Mouse (Mus musculus): Measurements from ENCODE around the gene Srr. TPM values are rescaled to one million over a fixed set of nuclear protein-coding genes. Genes with fewer than 3 reads are reported as not detected.

The Srr gene
- polyA plus RNA-seq, 1 experiment from 2014 or later = 29.6 TPM

DNA sequence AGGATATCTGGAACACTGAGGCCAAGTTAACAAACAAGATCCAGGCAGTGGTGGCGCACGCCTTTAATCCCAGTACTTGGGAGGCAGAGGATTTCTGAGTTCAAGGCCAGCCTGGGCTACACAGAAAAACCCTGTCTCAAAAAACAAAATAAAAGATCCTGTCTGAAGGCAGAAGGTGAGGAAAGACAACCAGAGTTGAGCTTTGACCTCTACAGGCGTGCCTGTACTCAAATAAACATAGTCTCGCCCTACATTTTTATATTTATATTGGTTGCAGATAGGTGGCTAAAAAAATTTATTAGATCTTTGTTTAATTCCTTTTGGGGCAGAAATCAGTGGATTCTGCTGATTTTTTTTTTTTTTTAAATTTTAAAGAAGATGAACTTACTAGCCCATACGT, 23.3 kb downstream of the Srr start:
- Histone ChIP-seq H3K27ac (replicated peaks) (no peak overlapping the region), H3K4me3 (replicated peaks) (no peak overlapping the region), H3K27me3 (no peaks in the 10 kb centered on the region), H3K4me2 (replicated peaks) (no peak overlapping the region), H3K9ac (no peak overlapping the region), H3K9me3 (replicated peaks) (no peaks in the 10 kb centered on the region), H3K36me3 (peaks cover 79% of the 10 kb centered on the region), H3K4me1 (peaks cover 8% of the 10 kb centered on the region)
- 90% methylated on average over 5 of the region's 5 CpGs for WGBS
- no peak for ATAC-seq (ENCODE audit: insufficient number of reproducible peaks, low FRiP score, low TSS enrichment, low read depth)

DNA sequence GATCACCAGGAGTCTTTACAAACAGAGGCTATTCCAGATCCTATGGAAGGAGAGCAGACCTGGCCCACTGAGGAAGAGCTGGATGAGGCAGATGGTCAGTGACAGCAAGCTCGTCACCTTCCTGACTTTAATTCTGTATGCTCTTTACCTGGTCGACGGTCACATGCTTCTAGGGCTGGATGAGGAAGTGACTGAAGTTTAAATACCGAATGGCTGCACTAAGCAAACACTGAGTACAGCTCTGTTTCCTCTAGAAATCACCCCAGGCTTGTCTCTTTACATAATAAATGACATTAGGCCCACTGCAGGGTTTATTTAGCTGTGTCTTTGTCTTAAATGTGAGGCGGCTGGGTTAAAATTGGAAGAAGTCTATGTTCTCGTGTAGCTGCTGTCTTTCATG, 24.2 kb downstream of the Srr start:
- no peak overlapping the region for H3K4me2 ChIP-seq (replicated peaks)
- no peaks in the 10 kb centered on the region for H3K9me3 ChIP-seq (replicated peaks)
- no peak overlapping the region for H3K4me3 ChIP-seq (replicated peaks)
- ATAC-seq (ENCODE audit: insufficient number of reproducible peaks, low FRiP score, low TSS enrichment, low read depth) = no peak
- 92% methylated on average over 6 of the region's 6 CpGs for WGBS
- H3K27ac ChIP-seq (replicated peaks) = no peak overlapping the region
- peaks cover 8% of the 10 kb centered on the region for H3K4me1 ChIP-seq
- H3K27me3 ChIP-seq = no peaks in the 10 kb centered on the region
- no peak overlapping the region for H3K9ac ChIP-seq
- peaks cover 70% of the 10 kb centered on the region for H3K36me3 ChIP-seq

DNA sequence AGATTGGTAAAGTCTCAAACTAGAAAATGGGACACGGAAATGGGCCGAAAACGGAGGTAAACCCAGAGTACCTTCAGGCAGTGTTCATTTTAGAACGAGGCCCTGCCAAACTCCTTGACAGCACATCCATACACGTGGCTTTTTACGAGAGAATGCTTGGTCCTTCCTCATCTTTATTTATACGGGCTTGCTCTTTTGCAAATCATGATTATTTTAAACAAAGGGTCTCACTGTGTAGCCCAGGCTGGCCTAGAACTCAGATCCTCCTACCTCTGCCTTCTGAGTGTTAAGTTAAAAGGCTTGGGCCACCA, 27.3 kb downstream of the Srr start:
- no peaks in the 10 kb centered on the region for H3K9me3 ChIP-seq (replicated peaks)
- peaks cover 39% of the 10 kb centered on the region for H3K36me3 ChIP-seq
- no peak for ATAC-seq (ENCODE audit: insufficient number of reproducible peaks, low FRiP score, low TSS enrichment, low read depth)
- H3K9ac ChIP-seq = peak overlapping the region; percentile 63
- no peaks in the 10 kb centered on the region for H3K27me3 ChIP-seq
- H3K4me2 ChIP-seq (replicated peaks) = peak overlapping the region; percentile 96
- peaks cover 11% of the 10 kb centered on the region for H3K4me1 ChIP-seq
- peak overlapping the region; percentile 79 for H3K4me3 ChIP-seq (replicated peaks)
- 0% methylated on average over 7 of the region's 7 CpGs for WGBS
- H3K27ac ChIP-seq (replicated peaks) = peak overlapping the region; percentile 86

DNA sequence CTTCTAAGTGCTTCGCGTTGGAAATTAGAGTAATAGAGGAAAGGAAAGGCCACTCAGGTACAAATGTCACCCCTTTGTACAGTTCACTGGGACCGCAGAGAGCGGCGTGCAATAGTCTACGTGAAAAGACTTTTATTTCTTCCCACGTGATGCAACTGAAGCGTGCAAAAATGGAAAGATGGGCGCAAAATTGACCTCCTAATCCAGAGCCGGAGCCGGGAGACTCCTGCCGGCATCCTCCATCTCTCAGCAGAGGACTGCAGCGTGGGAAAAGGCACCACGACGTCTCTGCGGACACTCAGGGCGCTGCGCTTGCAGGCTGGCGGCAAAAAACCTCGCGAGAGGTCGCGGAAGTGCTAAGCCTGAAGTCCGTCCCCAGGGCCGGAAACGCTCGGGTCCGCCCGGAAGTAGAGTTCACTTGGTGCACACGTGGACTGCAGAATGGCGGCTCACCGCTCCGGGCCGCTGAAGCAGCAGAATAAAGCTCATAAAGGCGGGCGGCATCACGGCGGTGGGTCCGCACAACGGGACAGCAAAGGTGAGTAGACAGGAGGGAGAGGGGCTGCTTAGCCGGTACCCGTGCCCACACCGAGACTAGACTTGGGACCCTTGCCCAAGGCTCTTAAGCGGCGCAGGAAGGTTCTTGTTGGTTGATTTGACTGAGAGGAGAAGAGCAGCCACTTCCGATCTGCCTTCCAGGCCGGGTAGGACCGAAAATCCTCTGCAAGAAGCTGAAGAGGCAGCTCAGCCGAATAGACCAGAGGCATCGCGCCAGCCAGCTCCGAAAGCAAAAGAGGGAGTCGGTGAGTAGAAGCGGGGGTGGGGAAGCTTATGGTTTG, 27.9 kb downstream of the Srr start, which contains the start of gene Tsr1:
Gene Tsr1 (plus strand): TSS at position 394 of the 839 bp plus-strand sequence.
- Histone ChIP-seq H3K4me3 (replicated peaks) (peak within 1 kb of the TSS; percentile 79), H3K36me3 (peaks cover 34% of the 10 kb centered on the region), H3K9me3 (replicated peaks) (no peaks in the 10 kb centered on the region), H3K4me2 (replicated peaks) (peak within 1 kb of the TSS; percentile 96), H3K27me3 (no peaks in the 10 kb centered on the region), H3K27ac (replicated peaks) (peak within 1 kb of the TSS; percentile 86), H3K9ac (peak within 1 kb of the TSS; percentile 65), H3K4me1 (peaks cover 11% of the 10 kb centered on the region)
- peak; percentile 80 for ATAC-seq (ENCODE audit: insufficient number of reproducible peaks, low FRiP score, low TSS enrichment, low read depth)
- WGBS = under 1% methylated on average over 54 of the region's 54 CpGs

- H3K4me3 ChIP-seq (replicated peaks) = peak within 1 kb of the TSS; percentile 79
- peak within 1 kb of the TSS; percentile 65 for H3K9ac ChIP-seq
- peak within 1 kb of the TSS; percentile 96 for H3K4me2 ChIP-seq (replicated peaks)
- H3K27me3 ChIP-seq = no peaks in the 10 kb centered on the region
- WGBS = under 1% methylated on average over 74 of the region's 74 CpGs
- peak; percentile 64 for ATAC-seq (ENCODE audit: insufficient number of reproducible peaks, low FRiP score, low TSS enrichment, low read depth)
- H3K27ac ChIP-seq (replicated peaks) = peak within 1 kb of the TSS; percentile 86
- peaks cover 26% of the 10 kb centered on the region for H3K36me3 ChIP-seq
- H3K4me1 ChIP-seq = peaks cover 11% of the 10 kb centered on the region
- no peaks in the 10 kb centered on the region for H3K9me3 ChIP-seq (replicated peaks)
Observed at GRCm38 (mm10) chr11:74896901-74897677, 28.7 kb downstream of the Srr start, which contains the start of gene Sgsm2. Gene Sgsm2, minus strand, starts transcription at chr11:74897060.

- no peaks in the 10 kb centered on the region for H3K9me3 ChIP-seq (replicated peaks)
- peak overlapping the region; percentile 86 for H3K27ac ChIP-seq (replicated peaks)
- ATAC-seq (ENCODE audit: insufficient number of reproducible peaks, low FRiP score, low TSS enrichment, low read depth) = peak; percentile 71
- no peaks in the 10 kb centered on the region for H3K27me3 ChIP-seq
- peak overlapping the region; percentile 79 for H3K4me3 ChIP-seq (replicated peaks)
- H3K4me1 ChIP-seq = peaks cover 11% of the 10 kb centered on the region
- peak overlapping the region; percentile 96 for H3K4me2 ChIP-seq (replicated peaks)
- peaks cover 17% of the 10 kb centered on the region for H3K36me3 ChIP-seq
- under 1% methylated on average over 52 of the region's 55 CpGs for WGBS
- H3K9ac ChIP-seq = peak overlapping the region; percentile 65
Observed at GRCm38 (mm10) chr11:74895980-74896900, 29.5 kb downstream of the Srr start.

DNA sequence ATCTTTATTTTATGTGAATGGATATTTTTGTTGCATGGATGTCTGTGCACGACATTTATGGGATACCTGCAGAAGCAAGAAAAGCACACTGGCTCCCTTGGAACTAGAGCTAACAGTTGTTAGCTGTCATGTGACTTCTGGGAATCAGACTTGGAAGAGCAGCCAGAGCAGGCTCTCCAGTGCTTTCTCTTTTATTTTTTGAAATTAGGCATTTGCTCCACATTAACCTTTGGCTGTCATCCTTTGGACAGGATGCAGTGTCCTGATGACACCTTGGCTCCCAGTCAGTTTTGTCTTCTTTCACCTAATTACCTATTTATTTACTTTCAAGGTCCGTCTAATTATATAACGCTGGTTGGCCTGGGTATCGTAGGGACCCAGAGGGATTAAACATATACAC, 31.1 kb downstream of the Srr start:
- no peak overlapping the region for H3K27ac ChIP-seq (replicated peaks)
- H3K4me1 ChIP-seq = peaks cover 11% of the 10 kb centered on the region
- no peaks in the 10 kb centered on the region for H3K27me3 ChIP-seq
- peaks cover under 1% of the 10 kb centered on the region; the same call in 1 of the 2 replicates for H3K36me3 ChIP-seq
- H3K9ac ChIP-seq = no peak overlapping the region
- H3K4me3 ChIP-seq (replicated peaks) = no peak overlapping the region
- H3K4me2 ChIP-seq (replicated peaks) = no peak overlapping the region
- WGBS = 73% methylated on average over 4 of the region's 4 CpGs
- no peak for ATAC-seq (ENCODE audit: insufficient number of reproducible peaks, low FRiP score, low TSS enrichment, low read depth)
- H3K9me3 ChIP-seq (replicated peaks) = no peaks in the 10 kb centered on the region

- WGBS = 96% methylated on average over 10 of the region's 10 CpGs
Observed at GRCm38 (mm10) chr11:74883098-74883497, 42.6 kb downstream of the Srr start.

DNA sequence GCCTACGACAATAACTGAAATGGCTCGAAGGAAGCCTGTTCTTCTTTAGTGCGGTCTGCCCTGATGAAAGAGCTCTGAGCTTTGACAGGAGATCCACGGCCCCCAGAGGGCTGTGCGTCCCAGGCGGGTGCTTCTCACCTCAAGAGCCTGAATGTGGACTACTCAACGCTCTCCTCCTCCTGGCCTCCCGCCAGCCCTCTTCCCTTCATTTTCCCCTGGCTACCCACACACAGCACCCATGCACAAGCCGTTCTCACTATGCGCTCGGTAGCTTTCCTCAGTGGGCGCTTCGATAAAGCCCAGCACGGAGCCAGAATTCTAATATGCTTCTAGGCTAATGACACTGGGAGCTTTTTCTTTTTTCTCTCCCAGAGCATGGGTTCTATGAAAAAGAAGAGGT, 43.8 kb downstream of the Srr start:
- H3K9me3 ChIP-seq (replicated peaks) = no peaks in the 10 kb centered on the region
- WGBS = 68% methylated on average over 14 of the region's 14 CpGs
- peak overlapping the region; percentile 3 for H3K27ac ChIP-seq (replicated peaks)
- H3K27me3 ChIP-seq = no peaks in the 10 kb centered on the region
- no peak overlapping the region for H3K4me2 ChIP-seq (replicated peaks)
- H3K9ac ChIP-seq = no peak overlapping the region
- H3K4me1 ChIP-seq = peaks cover 15% of the 10 kb centered on the region; the same call in 1 of the 2 replicates
- 0 out of 2 replicates have a peak, but pooled peaks cover 5% of the 10 kb centered on the region for H3K36me3 ChIP-seq
- no peak overlapping the region for H3K4me3 ChIP-seq (replicated peaks)
- no peak for ATAC-seq (ENCODE audit: insufficient number of reproducible peaks, low FRiP score, low TSS enrichment, low read depth)

More at GRCm38 (mm10) chr11:74883098-74883497, 42.6 kb downstream of the Srr start:
- Histone ChIP-seq H3K27me3 (no peaks in the 10 kb centered on the region), H3K4me2 (replicated peaks) (no peak overlapping the region), H3K27ac (replicated peaks) (no peak overlapping the region), H3K9ac (no peak overlapping the region), H3K4me1 (peaks cover 10% of the 10 kb centered on the region; the same call in 1 of the 2 replicates), H3K36me3 (0 out of 2 replicates have a peak, but pooled peaks cover 5% of the 10 kb centered on the region), H3K9me3 (replicated peaks) (no peaks in the 10 kb centered on the region), H3K4me3 (replicated peaks) (no peak overlapping the region)
- ATAC-seq (ENCODE audit: insufficient number of reproducible peaks, low FRiP score, low TSS enrichment, low read depth) = no peak

DNA sequence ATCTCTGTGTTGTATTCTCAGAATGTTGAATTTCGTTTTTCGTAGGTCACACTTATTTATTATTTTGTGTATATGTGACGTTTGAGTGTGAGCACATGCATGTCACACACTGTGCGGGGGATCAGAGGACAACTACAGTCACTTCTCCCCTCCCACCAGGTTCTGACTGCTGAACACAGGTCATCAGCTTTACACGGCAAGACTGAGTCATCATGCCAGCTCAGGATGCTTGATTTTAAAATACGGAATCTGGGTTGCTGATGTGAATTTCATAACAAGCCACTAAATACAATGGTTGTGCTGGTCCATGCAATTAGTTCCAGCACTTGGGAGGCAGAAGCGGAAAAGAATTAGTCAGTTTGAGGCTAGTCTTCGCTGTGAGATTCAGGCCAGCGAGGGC, 44.7 kb downstream of the Srr start:
- 80% methylated on average over 9 of the region's 9 CpGs for WGBS

More for the DNA sequence above, 44.7 kb downstream of the Srr start:
- Histone ChIP-seq H3K4me1 (peaks cover 20% of the 10 kb centered on the region), H3K36me3 (0 out of 2 replicates have a peak, but pooled peaks cover 5% of the 10 kb centered on the region), H3K4me2 (replicated peaks) (no peak overlapping the region), H3K27me3 (no peaks in the 10 kb centered on the region), H3K9me3 (replicated peaks) (no peaks in the 10 kb centered on the region), H3K9ac (no peak overlapping the region), H3K4me3 (replicated peaks) (no peak overlapping the region), H3K27ac (replicated peaks) (peak overlapping the region; percentile 3; the same call in 1 of the 2 replicates)
- ATAC-seq (ENCODE audit: insufficient number of reproducible peaks, low FRiP score, low TSS enrichment, low read depth) = no peak

Measured in embryonic facial prominence, embryonic 15.5 days (tissue).